Mouse (Mus musculus): ENCODE measurements around the gene Cep112.
A peak's percentile ranks its signal among the peaks of the same experiment; 100 is the strongest.

Gene Cep112

DNA sequence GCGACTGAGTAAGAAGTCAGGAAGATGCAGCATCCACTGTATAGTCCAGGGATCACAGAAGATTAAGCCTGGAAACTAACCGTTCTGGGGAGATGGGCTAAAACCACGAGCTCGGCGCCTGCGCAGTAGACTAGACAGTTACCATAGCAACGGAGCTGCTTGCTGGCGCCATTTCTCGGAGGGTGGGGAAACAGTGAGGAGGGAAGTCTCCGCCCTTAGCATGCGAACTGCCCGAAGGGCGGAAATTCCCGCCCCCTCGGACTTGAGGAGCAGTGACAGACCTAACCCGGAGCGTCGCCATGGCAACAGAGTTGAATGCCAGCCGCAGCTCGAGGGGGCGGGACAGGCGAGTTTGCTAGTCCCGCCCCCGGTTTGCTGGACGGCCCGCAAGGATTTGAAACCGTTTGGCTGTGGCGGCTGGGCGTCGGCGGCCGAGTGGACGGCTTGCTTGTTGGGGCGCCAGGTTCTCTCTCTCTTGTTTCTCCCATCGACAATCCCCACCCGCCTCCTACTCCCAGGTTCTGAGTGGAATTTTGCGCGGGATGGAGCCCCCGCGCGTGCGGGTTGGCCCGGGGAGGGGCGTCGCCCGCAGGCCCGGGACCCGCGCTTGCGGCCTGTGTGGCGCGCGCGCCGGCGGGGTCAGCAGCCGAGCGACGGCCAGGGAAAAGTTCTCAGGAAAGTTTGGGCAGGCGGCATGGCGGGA, at the start of gene Cep112:
Gene Cep112 (plus strand): TSS at position 304 of the 703 bp plus-strand sequence.
- peak; percentile 96 for DNase-seq

- no peak for DNase-seq
Observed at GRCm38 (mm10) chr11:108376815-108377214, 48.2 kb upstream of the Cep112 start.

GRCm38 (mm10) chr11:108377680-108378362, 47.2 kb upstream of the Cep112 start:
- DNase-seq, result peak; percentile 82

GRCm38 (mm10) chr11:108378363-108378751, 46.6 kb upstream of the Cep112 start:
- DNase-seq, result no peak

DNA sequence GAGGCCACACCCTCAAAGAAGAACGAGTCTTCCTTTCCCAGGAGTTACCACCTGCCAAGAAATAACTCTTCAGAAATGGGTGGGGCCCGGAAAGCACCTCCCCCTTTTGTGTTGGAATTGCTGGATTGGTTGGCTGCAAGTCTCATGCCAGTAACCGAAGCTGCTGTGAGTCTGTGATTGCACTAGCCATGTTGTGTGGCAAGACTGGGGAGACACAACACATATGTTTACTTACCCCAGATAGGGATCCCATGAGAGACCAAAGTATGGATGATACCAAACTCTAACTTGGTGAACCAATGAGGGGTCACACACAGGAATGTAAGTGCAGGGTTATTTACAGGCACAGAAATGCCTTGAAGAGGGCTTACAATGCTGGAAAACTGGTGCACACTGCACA, 42.3 kb upstream of the Cep112 start:
- no peak for DNase-seq

DNA sequence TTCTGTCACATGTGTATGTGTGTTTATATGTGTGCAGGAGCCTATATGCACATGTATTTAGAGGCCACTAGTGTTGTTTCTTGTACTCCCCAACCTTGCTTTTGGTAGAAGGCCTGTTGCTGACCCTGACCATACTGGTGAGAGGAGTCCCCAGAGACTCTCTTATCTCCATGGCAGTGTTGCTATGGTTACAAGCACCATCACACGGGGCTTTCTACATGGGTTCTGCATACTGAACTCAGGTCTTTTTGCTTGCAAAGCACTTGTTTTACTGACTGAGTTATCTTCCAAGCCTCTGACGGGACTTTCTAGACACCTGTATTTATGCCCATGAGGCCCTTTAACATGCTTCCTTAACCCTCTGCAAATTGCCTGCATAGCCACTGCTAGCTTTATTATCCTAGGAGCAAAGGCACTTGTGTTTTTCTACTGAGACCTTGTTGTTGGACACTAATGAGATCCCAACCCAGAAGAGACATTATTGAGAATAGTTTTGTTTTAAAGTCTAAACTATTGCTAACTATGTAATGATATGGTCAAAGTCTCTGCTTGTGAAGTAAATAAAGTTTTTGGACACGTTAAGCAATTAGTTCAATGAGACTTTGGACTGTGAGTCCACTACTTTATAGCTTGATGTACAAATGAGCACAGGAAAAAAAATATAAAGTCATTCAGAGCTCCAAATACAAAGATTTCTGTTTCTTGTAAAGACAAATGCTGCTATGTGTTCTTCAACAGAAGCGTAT, 39.9 kb upstream of the Cep112 start:
- DNase-seq, result no peak

DNA sequence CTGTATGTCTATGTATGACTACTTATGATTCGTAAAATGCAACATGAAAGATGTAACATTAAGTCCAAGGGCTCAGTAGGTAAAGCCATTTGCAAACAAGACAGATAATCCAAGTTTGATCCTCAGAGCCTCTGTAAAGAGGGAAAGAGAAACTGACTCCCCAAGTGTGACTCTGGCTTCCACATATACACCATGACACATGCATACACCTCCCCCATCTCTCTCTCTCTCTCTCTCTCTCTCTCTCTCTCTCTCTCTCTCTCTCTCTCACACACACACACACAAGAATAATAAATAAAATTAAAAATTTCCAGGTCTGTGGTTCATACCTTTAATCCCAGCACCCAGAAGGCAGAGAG, 39.3 kb upstream of the Cep112 start:
- DNase-seq, result no peak

- no peak for DNase-seq
Observed at GRCm38 (mm10) chr11:108395061-108395460, 29.9 kb upstream of the Cep112 start.

DNA sequence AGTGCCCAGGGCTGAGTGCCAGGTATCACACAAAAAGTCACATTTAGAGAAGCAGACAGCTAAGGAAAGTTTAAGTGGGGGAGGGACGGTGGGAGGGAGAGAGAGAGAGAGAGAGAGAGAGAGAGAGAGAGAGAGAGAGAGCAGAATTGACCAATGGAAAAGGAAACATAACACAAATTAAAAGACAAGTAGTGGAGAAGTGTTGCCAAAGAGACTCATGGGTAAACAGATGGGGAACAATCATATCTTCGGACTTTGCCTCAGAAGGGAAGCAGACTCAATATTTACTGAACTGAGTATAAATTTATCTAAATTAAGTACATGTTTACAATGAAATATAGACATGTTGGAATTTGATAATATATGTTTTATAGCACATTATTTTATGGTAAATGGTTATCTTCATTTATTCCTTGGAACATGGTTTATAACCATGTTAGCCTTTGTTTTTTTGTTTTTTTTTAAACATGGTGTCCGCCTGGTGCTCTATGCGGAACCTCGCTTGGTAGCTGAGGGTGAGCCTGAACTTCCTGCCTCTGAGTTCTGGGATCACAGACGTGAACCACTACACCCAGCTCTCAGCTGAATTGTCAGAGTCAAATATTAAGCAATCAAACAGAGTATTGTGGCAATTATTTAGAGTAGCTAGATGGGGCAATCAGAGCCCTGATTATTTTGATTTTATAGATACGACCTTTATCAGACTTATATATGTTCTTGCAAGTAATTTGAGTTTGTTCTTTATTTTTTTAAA, 28.7 kb upstream of the Cep112 start:
- no peak for DNase-seq

- DNase-seq, result no peak
Observed at GRCm38 (mm10) chr11:108409876-108410644, 14.9 kb upstream of the Cep112 start.

GRCm38 (mm10) chr11:108416360-108416759, 8.6 kb upstream of the Cep112 start:
- DNase-seq, result no peak

- DNase-seq, result no peak
Observed at GRCm38 (mm10) chr11:108418540-108418939, 6.5 kb upstream of the Cep112 start.

DNA sequence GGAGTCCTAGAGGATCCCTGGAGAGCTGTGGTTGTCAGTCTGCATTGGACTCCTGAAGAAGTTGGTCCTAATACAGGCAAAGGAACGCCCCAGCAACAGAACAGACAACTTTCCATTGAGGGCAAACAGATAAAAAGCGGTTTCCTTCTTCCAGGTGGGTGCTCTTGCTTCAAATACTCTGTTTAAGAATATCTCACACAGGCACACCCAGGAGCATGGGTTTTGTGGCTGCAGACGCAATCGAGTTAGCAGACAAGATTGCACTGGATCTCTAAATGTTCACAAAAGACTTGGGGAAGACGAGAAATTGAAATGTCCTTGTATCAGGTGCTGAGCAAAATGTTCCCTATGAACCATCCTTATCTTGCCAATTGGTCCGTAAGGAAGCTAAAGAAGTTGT, 5.8 kb upstream of the Cep112 start:
- no peak for DNase-seq

DNA sequence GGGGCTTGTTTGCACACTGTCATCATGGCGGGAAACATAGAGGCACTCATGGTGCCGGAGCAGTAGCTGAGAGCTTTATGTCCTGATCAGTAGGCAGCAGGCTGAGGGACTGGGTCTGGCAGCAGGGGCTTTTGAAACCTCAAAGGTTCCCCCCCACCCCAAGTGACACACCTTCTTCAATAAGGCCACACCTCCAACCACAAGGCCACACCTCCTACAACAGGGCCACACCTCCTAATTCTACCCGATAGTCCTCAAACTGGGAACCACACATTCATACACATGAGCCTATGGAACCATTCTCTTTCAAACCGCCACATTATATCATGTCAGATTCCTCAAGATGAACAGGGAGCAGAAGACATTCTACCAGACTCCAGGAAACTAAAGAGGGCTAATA, 4.2 kb upstream of the Cep112 start:
- no peak for DNase-seq

- DNase-seq, result no peak
Observed at GRCm38 (mm10) chr11:108423221-108423620, 1.8 kb upstream of the Cep112 start.

DNA sequence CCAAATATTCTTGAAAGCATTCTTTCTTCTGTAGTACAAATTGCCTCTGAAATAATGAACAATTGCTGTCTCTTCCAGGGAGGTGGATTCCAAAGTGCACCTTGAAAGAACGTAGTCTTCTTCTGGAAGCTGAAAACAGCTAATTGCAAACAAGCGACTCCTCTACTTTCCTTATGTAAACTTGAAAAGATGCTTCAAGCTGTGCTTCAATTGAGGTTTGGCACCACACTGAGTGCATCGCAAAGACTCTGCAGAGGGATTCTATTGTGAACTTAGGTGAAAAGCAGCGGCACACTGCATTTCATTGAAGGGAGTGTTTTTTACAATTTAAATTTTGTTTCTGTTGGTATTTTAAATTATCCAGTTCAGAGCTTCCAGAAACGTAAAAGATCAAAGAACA, 881 bp upstream of the Cep112 start:
- DNase-seq, result no peak

GRCm38 (mm10) chr11:108425592-108425921, 565 bp downstream of the Cep112 start:
- no peak for DNase-seq

DNA sequence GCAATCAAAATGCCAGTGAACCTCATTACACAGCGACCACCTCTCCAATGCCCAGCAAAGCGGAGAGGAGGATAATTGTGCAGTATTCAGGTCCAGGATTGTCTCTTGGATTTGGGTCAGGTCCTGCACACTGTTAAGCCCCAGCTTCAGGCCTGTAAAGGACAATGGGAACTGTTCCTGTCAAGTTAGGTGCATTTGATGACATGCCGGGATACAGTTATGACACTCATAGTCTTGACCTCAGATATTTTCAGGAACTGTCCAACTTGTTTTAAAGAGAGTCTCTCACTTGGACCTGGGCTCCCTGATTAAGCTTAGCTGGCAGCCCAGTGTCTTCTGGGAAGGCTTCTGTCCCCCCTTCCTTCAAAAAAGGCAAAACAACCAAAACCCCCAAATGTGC, 1.1 kb downstream of the Cep112 start:
- DNase-seq, result no peak

GRCm38 (mm10) chr11:108427191-108427590, 2.2 kb downstream of the Cep112 start:
- DNase-seq, result no peak

DNA sequence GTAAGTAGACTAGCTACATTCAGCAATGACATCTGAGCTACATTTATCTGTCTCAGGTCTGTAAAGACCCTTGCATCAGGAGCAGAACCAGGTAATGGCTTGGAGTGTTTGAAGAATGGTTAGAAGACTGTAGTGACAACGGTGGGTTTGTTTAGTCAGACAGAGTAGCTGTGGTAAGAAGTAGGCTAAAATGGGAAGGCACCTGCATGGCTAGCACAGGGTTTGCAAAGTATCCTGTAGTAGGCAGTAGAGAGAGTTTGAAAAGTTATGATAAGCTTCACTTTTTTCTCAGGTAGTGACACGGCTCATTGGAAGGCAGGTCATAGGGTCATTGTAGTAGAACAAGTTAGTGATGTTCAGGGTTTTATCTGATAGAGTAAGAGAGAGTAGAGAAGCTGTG, 4.1 kb downstream of the Cep112 start:
- no peak for DNase-seq

GRCm38 (mm10) chr11:108443893-108444563, 19.0 kb downstream of the Cep112 start:
- no peak for DNase-seq

- DNase-seq, result peak; percentile 18
Observed at GRCm38 (mm10) chr11:108447148-108447547, 22.2 kb downstream of the Cep112 start.

Measured in kidney, adult 18-20 months (tissue).